Mouse (Mus musculus) midbrain, embryonic 15.5 days (tissue): ENCODE results near the gene Fosl1. TPM values are rescaled to one million over a fixed set of nuclear protein-coding genes. Genes with fewer than 3 reads are reported as not detected.

Source experiments
- ATAC-seq: fragments of 200-750 bp; cut with Nextera tagmentation; replicated peaks from 2 replicates; pipeline ENCODE4 v1.8.0; 2017; ENCODE audit warnings: moderate TSS enrichment
- H3K27ac ChIP-seq: fragments of 300-500 bp; sonication (generic); 2 replicates; pipeline ENCODE4 v1.5.1; 2015; ENCODE audit warnings: mild to moderate bottlenecking, inconsistent platforms
- H3K27me3 ChIP-seq: fragments of 300-500 bp; sonication (generic); replicated peaks from 2 replicates; pipeline ENCODE4 v1.6.1; 2015; ENCODE audit warnings: inconsistent platforms
- H3K36me3 ChIP-seq: fragments of 300-500 bp; sonication (generic); replicated peaks from 2 replicates; pipeline ENCODE4 v1.6.1; 2015; ENCODE audit warnings: inconsistent platforms
- H3K4me1 ChIP-seq: fragments of 300-500 bp; sonication (generic); 2 replicates; pipeline ENCODE4 v1.6.1; 2015; ENCODE audit warnings: inconsistent platforms
- H3K4me2 ChIP-seq: fragments of 300-500 bp; sonication (generic); 2 replicates; pipeline ENCODE4 v1.6.1; 2015; ENCODE audit warnings: inconsistent platforms, mild to moderate bottlenecking, moderate library complexity
- H3K4me3 ChIP-seq: fragments of 300-500 bp; sonication (generic); 2 replicates; pipeline ENCODE4 v1.5.1; 2015; ENCODE audit warnings: mild to moderate bottlenecking, inconsistent platforms
- H3K9ac ChIP-seq: fragments of 300-500 bp; sonication (generic); 2 replicates; pipeline ENCODE4 v1.6.1; 2015; ENCODE audit warnings: mild to moderate bottlenecking, inconsistent platforms
- H3K9me3 ChIP-seq: fragments of 300-500 bp; sonication (generic); 2 replicates; pipeline ENCODE4 v1.6.1; 2016; ENCODE audit warnings: inconsistent platforms
- WGBS: fragments of 180-500 bp; shearing (Covaris S2); methylation state at CpG from one replicate; pipeline ENCODE4 v1.1.7; 2015; ENCODE audit warnings: mixed read lengths; 5-methylcytosine and 5-hydroxymethylcytosine counted together
- polyA plus RNA-seq: library from polyadenylated mRNA; unstranded; fragments of >200 nt; fragmentation: Nextera tagmentation; extraction: Ambion mirVana; gene quantifications from 2 replicates; pipeline ENCODE4 v1.2.1, GENCODE M21; 2015

The Fosl1 gene
- polyA plus RNA-seq, 1 experiment from 2014 or later: not detected

DNA sequence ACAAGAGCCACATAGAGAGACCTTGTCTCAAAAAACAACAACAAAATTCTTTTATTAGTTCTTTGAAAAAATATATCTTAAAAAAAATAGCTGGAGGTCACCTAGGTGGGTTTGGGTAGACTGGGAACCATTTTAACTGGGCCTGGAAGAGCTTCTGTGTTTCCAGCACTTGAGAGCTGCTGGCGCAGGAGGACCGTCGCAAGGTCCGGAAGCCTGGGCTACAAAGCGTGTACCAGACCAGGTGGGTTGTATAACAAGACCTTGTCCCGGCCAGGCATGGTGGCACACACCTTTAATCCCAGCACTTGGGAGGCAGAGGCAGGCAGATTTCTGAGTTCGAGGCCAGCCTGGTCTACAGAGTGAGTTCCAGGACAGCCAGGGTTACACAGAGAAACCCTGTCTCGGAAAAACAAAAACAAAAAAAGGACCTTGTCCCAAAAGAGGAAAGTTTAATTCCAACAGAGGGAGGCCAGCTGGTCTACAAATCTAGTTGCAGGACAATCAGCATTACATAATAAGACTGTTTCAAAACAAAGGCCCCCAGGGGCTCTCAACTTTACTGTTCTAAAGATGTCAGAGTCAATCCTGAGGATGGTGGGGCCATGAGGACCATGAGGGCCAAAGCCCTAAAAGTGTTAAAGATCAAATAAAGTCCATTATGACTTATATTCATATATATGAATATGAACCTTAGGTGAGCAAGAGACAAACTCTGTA is 28.4 kb upstream of the Fosl1 start:
- Histone ChIP-seq H3K4me2 (no peak overlapping the region), H3K9ac (no peak overlapping the region), H3K36me3 (0 out of 2 replicates have a peak, but pooled peaks cover 4% of the 10 kb centered on the region), H3K9me3 (no peaks in the 10 kb centered on the region), H3K27me3 (no peaks in the 10 kb centered on the region), H3K4me3 (no peak overlapping the region), H3K4me1 (peaks cover 21% of the 10 kb centered on the region), H3K27ac (no peak overlapping the region)
- no peak for ATAC-seq
- WGBS: 92% methylated on average over 8 of the region's 8 CpGs

DNA sequence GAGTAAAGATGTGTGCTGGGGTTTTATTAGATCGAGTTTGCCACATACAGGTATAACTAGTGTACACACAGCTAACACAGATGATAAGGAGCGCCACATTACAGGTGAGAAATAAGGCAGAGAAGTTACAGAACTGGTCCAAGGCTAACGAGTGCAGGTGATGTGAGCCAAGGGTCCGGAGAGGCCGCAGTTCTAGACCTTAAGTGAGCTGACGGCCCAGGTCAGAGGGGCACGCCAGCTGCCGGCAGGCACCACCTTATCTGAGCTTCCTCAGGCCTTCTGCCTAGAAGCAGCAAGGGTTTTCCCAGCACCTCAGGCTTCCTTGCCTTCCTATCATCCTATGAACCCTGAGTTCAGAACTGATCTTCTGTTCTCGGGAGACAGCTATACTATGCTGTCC is 27.7 kb upstream of the Fosl1 start:
- peaks cover 21% of the 10 kb centered on the region for H3K4me1 ChIP-seq
- H3K27me3 ChIP-seq: no peaks in the 10 kb centered on the region
- no peak overlapping the region for H3K4me2 ChIP-seq
- no peak overlapping the region for H3K9ac ChIP-seq
- H3K4me3 ChIP-seq: no peak overlapping the region
- WGBS: 89% methylated on average over 9 of the region's 9 CpGs
- no peak for ATAC-seq
- H3K36me3 ChIP-seq: 0 out of 2 replicates have a peak, but pooled peaks cover 4% of the 10 kb centered on the region
- H3K9me3 ChIP-seq: no peaks in the 10 kb centered on the region
- no peak overlapping the region for H3K27ac ChIP-seq

DNA sequence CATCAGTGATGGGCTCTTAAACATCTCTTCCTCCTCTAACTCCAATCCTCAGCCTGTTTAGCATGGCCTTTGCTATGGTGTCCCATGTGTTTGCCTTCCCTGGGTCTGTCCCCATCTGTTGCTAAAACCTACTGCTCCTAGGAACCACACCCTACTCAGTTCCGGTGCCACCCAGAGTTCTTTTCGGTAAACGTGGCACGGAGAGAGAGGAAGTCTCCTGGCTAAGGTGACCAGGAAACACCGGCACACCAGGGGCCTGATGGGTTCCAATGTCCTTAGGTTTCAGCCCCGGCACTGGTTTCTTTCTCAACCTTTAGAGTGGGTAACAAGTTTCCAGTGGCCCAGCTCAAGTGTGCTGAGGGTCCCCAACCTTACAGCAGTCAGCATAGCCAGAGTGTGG is 26.8 kb upstream of the Fosl1 start:
- Histone ChIP-seq H3K9ac (no peak overlapping the region), H3K27me3 (no peaks in the 10 kb centered on the region), H3K4me1 (peaks cover 21% of the 10 kb centered on the region), H3K9me3 (no peaks in the 10 kb centered on the region), H3K4me2 (no peak overlapping the region), H3K36me3 (0 out of 2 replicates have a peak, but pooled peaks cover 4% of the 10 kb centered on the region), H3K27ac (no peak overlapping the region), H3K4me3 (no peak overlapping the region)
- WGBS: 93% methylated on average over 6 of the region's 6 CpGs
- ATAC-seq: no peak

DNA sequence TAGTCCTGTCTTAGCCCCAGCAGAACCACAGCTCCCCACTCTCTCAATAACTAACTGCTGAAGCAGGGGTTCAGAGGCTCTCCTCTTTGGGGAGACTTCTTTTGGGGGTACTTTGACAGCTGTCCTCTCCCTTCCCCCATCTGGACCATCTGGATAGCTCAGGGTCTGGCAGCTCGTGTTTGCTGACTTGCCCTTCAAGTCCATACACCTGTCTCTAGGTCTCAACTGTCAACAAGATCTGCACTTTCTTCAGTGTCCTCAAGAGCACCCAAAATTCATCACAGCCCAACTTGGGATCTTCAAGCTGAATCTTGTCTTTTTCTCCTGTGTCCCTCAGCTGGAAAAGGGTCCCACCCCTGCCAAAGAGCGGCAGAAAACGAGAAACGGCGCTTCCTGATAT is 25.6 kb upstream of the Fosl1 start:
- H3K4me2 ChIP-seq: no peak overlapping the region
- WGBS: 89% methylated on average over 5 of the region's 5 CpGs
- H3K9me3 ChIP-seq: no peaks in the 10 kb centered on the region
- no peak overlapping the region for H3K4me3 ChIP-seq
- ATAC-seq: no peak
- H3K36me3 ChIP-seq: peaks cover 11% of the 10 kb centered on the region; the same call in 1 of the 2 replicates
- H3K9ac ChIP-seq: no peak overlapping the region
- H3K27ac ChIP-seq: no peak overlapping the region
- no peaks in the 10 kb centered on the region for H3K27me3 ChIP-seq
- peaks cover 33% of the 10 kb centered on the region for H3K4me1 ChIP-seq

DNA sequence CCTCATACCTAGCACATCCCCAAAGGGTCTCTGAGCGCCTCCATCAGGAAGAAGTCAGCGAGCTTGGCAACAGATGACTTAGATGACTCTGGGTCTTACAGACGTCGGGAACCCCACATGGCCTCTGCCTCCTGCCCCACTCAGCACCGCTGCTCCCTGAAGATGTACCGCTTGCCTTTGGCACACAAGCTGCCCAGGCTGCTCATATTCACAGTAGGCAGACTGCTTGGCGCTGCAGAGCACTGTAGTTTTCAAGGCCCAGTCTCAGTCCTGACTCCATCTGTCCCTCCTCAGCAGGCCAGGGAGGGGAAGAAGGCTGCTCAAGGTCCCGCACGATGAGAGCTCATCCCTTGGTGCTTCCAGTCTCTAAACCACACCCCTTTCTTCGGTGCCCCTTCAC is 25.1 kb upstream of the Fosl1 start:
- no peak overlapping the region for H3K9ac ChIP-seq
- H3K4me2 ChIP-seq: no peak overlapping the region
- 85% methylated on average over 10 of the region's 10 CpGs for WGBS
- no peaks in the 10 kb centered on the region for H3K27me3 ChIP-seq
- H3K36me3 ChIP-seq: peaks cover 14% of the 10 kb centered on the region; the same call in 1 of the 2 replicates
- H3K4me3 ChIP-seq: no peak overlapping the region
- H3K4me1 ChIP-seq: peaks cover 38% of the 10 kb centered on the region
- no peaks in the 10 kb centered on the region for H3K9me3 ChIP-seq
- no peak overlapping the region for H3K27ac ChIP-seq
- no peak for ATAC-seq

DNA sequence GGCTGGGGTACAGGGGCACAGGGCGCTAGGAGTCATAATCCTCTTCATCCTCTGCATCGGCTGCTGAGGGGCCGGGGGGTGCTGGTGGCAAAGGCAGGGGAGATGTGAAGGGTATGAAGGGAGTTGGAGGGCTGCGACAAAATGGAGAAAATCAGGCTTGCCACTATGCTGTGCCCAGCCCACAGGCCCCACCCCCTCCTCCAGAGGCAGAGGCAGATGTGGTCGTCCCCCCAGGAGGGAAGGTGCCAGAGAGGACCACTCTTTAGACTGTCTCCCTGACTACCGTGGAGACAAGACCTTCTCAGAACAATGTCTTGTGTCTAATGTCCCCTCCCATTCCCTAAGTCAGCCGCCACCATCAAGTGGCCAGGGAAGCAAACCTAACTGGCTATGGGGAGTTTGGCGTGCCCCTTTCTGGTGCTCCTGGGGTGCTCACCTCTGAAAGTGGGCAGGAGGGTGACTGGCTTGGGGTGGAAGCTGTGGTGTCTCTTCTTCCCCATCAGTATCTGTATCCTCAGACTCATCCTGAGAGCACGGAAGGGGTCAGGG is 24.4 kb upstream of the Fosl1 start:
- H3K4me2 ChIP-seq: peak overlapping the region; percentile 84
- H3K27ac ChIP-seq: no peak overlapping the region
- H3K9me3 ChIP-seq: no peaks in the 10 kb centered on the region
- H3K4me1 ChIP-seq: peaks cover 39% of the 10 kb centered on the region
- H3K27me3 ChIP-seq: no peaks in the 10 kb centered on the region
- peaks cover 14% of the 10 kb centered on the region; the same call in 1 of the 2 replicates for H3K36me3 ChIP-seq
- 65% methylated on average over 9 of the region's 9 CpGs for WGBS
- H3K9ac ChIP-seq: peak overlapping the region; percentile 85; the same call in 1 of the 2 replicates
- ATAC-seq: no peak
- H3K4me3 ChIP-seq: peak overlapping the region; percentile 64

DNA sequence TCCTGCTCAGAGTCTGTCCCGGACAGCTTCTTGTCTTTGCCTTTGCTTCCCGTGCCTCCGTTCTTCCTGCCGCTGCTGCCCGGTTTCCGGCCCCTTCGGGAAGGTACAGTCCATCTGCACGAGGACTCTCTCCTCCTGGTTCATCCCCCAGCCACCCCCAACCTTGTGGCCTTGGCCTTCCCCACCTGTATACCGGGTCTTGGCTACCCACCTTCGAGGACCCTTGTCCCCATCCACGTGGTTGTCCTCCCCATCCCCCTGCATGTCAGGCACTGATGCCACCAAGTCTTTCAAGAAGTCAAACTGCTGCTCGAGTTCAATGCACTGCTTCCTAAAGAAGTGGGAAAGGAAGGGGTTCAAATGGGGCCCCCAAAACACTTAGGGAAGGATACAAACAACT is 23.8 kb upstream of the Fosl1 start:
- Histone ChIP-seq H3K4me3 (peak overlapping the region; percentile 64), H3K36me3 (peaks cover 14% of the 10 kb centered on the region; the same call in 1 of the 2 replicates), H3K9me3 (no peaks in the 10 kb centered on the region), H3K27ac (peak overlapping the region; percentile 88), H3K4me2 (peak overlapping the region; percentile 84), H3K27me3 (no peaks in the 10 kb centered on the region), H3K9ac (peak overlapping the region; percentile 85), H3K4me1 (peaks cover 39% of the 10 kb centered on the region)
- 68% methylated on average over 12 of the region's 12 CpGs for WGBS
- ATAC-seq: no peak

DNA sequence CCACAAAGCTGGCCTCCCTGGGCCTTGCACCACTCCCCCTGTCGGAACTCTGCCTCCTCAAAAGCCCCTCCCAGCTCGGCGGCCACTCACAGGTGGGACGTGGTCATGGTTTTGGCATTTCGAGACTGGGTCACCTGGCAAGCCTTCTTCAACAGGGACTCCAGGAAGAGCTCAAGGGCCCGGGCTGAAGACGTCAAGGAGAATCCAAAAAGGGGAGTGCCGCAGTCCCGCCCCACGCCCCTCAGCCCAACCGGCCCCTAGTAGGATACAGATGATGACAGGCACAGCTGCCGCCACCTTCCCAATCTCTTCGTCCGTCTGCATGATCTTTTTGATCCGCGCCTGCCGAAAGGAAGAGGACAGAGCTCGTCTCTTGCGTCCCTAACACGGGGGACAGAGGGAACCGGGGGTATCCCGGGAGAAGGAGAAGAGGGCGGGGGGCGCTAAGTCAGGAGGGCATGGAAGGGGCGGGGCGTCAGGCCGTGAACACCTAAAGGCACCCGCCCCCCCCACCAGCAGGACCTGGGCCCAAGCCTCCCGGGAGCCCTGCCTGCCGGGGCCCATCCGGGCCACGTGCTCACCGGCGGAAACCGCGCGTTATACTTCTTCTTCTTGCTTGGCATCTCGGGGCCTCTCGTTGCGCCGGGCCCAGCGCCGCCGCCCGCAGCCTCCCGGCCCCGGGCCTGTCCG is 23.1 kb upstream of the Fosl1 start:
- Histone ChIP-seq H3K36me3 (peaks cover 14% of the 10 kb centered on the region; the same call in 1 of the 2 replicates), H3K9ac (peak overlapping the region; percentile 85), H3K4me3 (peak overlapping the region; percentile 64), H3K27ac (peak overlapping the region; percentile 88), H3K27me3 (no peaks in the 10 kb centered on the region), H3K4me1 (peaks cover 39% of the 10 kb centered on the region), H3K4me2 (peak overlapping the region; percentile 84), H3K9me3 (no peaks in the 10 kb centered on the region)
- ATAC-seq: peak; percentile 48
- WGBS: under 1% methylated on average over 44 of the region's 48 CpGs

DNA sequence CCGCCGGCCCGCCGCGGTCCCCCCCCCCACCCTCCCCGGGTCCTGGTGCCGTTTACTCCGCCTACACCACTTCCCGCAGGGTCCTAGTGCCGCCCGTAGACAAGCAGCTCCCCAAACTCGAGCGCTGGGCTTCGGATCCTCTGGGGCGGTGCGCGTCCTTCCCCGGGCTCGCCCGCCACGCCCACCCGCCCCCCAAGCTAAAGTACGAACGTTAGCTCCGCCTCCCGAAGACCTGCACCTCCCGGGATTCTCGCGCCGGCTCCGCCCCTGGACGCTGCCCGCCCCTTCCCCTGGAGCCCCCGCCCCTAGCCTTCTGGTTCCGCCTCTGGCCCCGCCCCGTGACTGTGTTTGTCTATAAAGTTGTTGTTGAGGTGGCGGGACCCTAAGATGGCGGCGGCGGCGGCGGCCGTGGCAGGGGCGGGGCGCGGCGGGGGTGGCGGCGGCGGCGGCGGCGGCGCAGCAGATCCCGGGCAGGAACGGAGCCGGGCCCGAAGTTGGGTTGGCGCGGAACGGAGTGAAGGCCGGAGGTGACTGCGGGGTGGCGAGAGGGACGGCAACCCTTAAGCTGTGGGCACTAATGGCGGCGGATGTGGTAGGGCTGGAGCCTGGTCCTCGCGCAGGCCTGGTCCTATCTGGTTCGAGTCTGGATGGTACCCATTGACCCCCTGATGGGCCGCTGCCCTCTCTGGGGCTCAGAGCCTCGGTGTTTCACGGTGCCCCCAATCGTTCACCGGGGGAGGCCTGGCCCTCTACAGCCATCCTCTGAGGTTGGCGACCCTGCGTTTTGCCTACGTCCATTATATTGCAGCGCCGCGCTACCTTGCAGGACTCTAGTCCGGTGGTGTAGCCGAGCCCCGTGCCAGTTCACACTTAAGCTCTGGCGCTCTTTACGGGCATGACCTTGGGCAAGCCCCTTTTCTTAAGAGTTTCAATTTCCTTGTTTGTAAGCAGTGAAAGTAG is 22.3 kb upstream of the Fosl1 start, which contains the start of the genes Drap1 and AI837181:
Drap1 (minus strand) TSS at position 198 of the 960 bp plus-strand sequence.
AI837181 (plus strand) TSS at position 363 of the 960 bp plus-strand sequence.
- H3K4me1 ChIP-seq: peaks cover 39% of the 10 kb centered on the region
- peaks cover 14% of the 10 kb centered on the region; the same call in 1 of the 2 replicates for H3K36me3 ChIP-seq
- peak within 1 kb of the TSS; percentile 84 for H3K4me2 ChIP-seq
- peak within 1 kb of the TSS; percentile 85 for H3K9ac ChIP-seq
- no peaks in the 10 kb centered on the region for H3K27me3 ChIP-seq
- no peaks in the 10 kb centered on the region for H3K9me3 ChIP-seq
- H3K4me3 ChIP-seq: peak within 1 kb of the TSS; percentile 64
- H3K27ac ChIP-seq: peak within 1 kb of the TSS; percentile 88
- ATAC-seq: peak; percentile 93
- WGBS: under 1% methylated on average over 79 of the region's 87 CpGs

DNA sequence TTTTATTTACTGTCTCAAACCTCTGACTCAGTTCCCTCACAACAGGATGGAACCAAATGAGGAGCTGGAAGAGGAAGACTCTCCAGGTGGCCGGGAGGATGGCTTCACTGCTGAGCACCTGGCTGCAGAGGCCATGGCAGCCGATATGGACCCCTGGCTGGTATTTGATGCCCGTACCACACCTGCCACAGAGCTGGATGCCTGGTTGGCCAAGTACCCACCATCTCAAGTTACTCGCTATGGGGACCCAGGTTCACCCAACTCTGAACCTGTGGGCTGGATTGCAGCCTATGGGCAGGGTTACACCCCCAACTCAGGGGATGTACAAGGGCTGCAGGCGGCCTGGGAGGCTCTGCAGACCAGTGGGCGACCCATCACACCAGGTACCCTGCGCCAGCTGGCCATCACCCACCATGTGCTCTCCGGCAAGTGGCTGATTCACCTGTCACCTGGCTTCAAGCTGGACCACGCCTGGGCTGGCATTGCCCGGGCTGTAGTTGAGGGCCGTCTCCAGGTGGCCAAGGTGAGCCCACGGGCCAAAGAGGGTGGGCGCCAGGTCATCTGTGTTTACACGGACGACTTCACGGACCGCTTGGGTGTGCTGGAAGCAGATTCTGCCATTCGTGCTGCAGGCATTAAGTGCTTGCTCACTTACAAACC is 21.3 kb upstream of the Fosl1 start:
- no peaks in the 10 kb centered on the region for H3K9me3 ChIP-seq
- WGBS: 89% methylated on average over 18 of the region's 18 CpGs
- peaks cover 39% of the 10 kb centered on the region for H3K4me1 ChIP-seq
- H3K4me2 ChIP-seq: peak overlapping the region; percentile 84
- H3K27me3 ChIP-seq: no peaks in the 10 kb centered on the region
- H3K36me3 ChIP-seq: peaks cover 10% of the 10 kb centered on the region; the same call in 1 of the 2 replicates
- peak overlapping the region; percentile 64 for H3K4me3 ChIP-seq
- ATAC-seq: no peak
- peak overlapping the region; percentile 88 for H3K27ac ChIP-seq
- H3K9ac ChIP-seq: peak overlapping the region; percentile 85
